Mouse (Mus musculus) left cerebral cortex, adult 11 months (tissue): ENCODE data around the gene Zcchc17.
A peak's percentile ranks its signal among the peaks of the same experiment; 100 is the strongest.

ENCODE experiments used
- DNase-seq: peaks from one replicate; pipeline ENCODE4 v3.0.0; 2022; ENCODE audit warnings: low spot score

The Zcchc17 gene

GRCm38 (mm10) chr4:130316691-130317090 lies 43.1 kb downstream of the Zcchc17 start:
- no peak for DNase-seq

GRCm38 (mm10) chr4:130315771-130316527 lies 43.8 kb downstream of the Zcchc17 start:
- no peak for DNase-seq

- no peak for DNase-seq
Measured at GRCm38 (mm10) chr4:130313552-130313951, 46.2 kb downstream of the Zcchc17 start.

- DNase-seq: no peak
Measured at GRCm38 (mm10) chr4:130312526-130312925, 47.2 kb downstream of the Zcchc17 start.

- no peak for DNase-seq
Measured at GRCm38 (mm10) chr4:130309254-130309653, 50.5 kb downstream of the Zcchc17 start.

- DNase-seq: peak; percentile 73
Measured at GRCm38 (mm10) chr4:130308231-130309081, 51.3 kb downstream of the Zcchc17 start, which contains the start of the genes Fabp3 and Gm10570. Gene Fabp3, plus strand, starts transcription at chr4:130308595. Gene Gm10570, minus strand, starts transcription at chr4:130308674.

- no peak for DNase-seq
Measured at GRCm38 (mm10) chr4:130307851-130308230, 51.9 kb downstream of the Zcchc17 start.

GRCm38 (mm10) chr4:130306796-130307630 lies 52.7 kb downstream of the Zcchc17 start:
- no peak for DNase-seq

GRCm38 (mm10) chr4:130304746-130305145 lies 55.0 kb downstream of the Zcchc17 start:
- DNase-seq: no peak

GRCm38 (mm10) chr4:130302285-130302870 lies 57.4 kb downstream of the Zcchc17 start:
- DNase-seq: no peak

GRCm38 (mm10) chr4:130299629-130300018 lies 60.1 kb downstream of the Zcchc17 start:
- DNase-seq: no peak

- DNase-seq: no peak
Measured at GRCm38 (mm10) chr4:130298877-130299628, 60.7 kb downstream of the Zcchc17 start.

- no peak for DNase-seq
Measured at GRCm38 (mm10) chr4:130297123-130297529, 62.6 kb downstream of the Zcchc17 start.

GRCm38 (mm10) chr4:130296243-130296965 lies 63.3 kb downstream of the Zcchc17 start:
- no peak for DNase-seq

- DNase-seq: no peak
Measured at GRCm38 (mm10) chr4:130295047-130295745, 64.5 kb downstream of the Zcchc17 start.

- no peak for DNase-seq
Measured at GRCm38 (mm10) chr4:130294513-130294912, 65.2 kb downstream of the Zcchc17 start.

- DNase-seq: peak; percentile 43
Measured at GRCm38 (mm10) chr4:130292271-130292670, 67.5 kb downstream of the Zcchc17 start.

- no peak for DNase-seq
Measured at GRCm38 (mm10) chr4:130289824-130290223, 69.9 kb downstream of the Zcchc17 start.

- DNase-seq: no peak
Measured at GRCm38 (mm10) chr4:130286531-130286930, 73.2 kb downstream of the Zcchc17 start.

GRCm38 (mm10) chr4:130283826-130284225 lies 75.9 kb downstream of the Zcchc17 start:
- DNase-seq: no peak
